Mouse (Mus musculus) CD4-positive, CD25-positive, alpha-beta regulatory T cell, adult 2 months (primary cell): ENCODE data around the gene Ahcyl2.

Source experiments
- DNase-seq: peaks from one replicate; pipeline ENCODE4 v3.0.0-alpha.2; 2012; ENCODE audit warnings: low read depth, low spot score

Ahcyl2 gene

DNA sequence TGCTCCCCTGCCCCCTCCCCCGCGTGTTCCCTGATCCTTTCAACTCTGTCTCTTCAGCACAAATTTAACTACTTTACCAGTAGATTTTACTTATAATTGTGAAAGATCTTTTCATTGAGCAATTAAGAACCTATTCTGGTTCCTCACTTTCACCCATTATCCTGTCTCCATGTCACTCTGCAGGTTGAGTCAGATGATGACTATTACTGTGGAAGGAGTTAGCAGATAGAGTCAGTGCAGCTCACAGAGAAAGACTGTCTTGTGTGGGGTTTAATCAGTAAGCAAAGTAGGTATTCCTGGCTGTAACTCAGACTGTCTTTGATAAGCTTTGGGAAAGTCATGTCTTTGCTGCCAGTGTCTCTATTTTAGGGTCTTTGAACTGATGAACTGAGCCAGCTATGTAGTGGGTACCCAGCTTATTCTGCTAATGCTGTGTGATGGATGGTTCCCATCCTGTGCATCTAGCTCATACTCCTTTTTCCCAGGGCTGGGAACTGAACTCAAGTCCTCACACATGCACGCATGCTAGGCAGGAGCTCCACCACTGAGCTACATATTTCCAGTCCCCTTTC, 135.6 kb downstream of the Ahcyl2 start:
- DNase-seq: no peak

DNA sequence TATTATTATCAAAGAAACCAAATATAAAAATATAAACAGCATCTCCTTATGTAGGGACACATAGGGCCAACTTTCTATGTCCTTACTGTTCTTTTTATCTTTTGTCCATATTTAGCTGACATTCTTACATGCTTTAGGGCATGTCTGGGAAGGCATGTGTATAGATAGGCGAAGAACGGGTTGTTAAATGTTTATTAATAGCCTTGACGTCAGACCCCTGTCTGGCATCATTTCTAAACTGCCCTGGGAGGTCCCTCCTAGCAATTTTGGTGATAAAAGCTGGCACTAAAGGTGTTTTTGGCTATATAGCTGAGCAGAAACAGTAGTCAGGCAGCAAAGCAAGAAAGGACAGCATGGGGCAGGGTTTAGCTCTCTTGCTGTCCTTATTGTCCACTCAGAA, 136.5 kb downstream of the Ahcyl2 start:
- DNase-seq: no peak

- DNase-seq: no peak
Observed at GRCm38 (mm10) chr6:29910631-29911030, 142.8 kb downstream of the Ahcyl2 start.

DNA sequence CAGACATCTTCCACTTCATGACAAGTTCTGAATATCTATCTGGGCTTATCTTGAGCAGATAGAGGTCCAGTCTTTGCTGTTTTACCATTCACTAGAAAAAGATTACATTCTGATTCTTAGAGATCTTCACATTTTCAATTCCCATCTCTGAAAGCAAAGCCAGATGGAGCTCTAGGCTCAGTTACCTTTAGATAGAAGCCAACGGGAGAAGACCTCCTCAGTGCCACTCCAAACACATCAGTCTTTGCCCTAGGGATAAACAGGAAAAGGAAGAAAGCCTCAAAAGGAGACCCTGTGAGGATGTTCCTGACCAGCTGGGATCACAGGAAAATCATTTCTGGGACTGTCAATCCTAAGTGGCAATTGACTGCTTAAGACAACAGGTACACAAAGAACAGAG, 145.9 kb downstream of the Ahcyl2 start:
- DNase-seq: no peak

DNA sequence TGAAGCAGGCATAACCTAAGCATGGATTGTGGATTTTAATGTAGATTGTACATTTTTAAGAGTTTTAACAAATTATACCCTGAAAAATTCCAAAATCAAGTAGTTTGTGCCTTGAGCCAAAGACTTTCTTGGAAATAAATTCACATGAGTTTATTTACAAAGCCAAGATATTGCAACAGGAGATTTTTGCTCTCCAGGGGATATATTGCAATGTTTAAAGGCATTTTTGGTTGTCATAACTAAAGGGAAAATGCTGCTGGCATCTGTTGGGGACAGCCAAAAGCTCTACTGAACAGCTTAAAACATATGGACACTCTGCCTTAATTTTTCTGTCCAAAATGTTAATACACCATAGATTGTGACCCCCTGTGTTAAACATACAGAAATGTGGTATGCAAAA, 146.3 kb downstream of the Ahcyl2 start:
- no peak for DNase-seq

DNA sequence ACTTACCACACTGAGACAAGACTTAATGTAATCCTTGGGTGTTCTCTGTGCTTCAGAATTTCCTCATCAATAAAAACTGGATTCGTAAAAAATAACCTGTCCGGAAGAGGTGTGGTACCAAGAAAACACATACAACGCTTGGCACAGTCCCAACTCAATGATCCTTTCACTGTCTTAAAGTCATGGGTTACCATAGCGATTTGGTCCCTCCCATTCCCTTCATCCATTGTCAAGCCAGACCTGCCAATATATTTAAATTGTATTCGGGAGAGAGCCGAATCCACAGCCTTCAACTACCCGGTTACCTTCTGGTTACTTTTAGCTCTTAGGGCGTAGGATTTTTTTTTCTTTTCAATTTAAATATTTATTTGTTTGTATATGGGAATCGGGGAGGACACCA, 148.0 kb downstream of the Ahcyl2 start:
- DNase-seq: no peak

DNA sequence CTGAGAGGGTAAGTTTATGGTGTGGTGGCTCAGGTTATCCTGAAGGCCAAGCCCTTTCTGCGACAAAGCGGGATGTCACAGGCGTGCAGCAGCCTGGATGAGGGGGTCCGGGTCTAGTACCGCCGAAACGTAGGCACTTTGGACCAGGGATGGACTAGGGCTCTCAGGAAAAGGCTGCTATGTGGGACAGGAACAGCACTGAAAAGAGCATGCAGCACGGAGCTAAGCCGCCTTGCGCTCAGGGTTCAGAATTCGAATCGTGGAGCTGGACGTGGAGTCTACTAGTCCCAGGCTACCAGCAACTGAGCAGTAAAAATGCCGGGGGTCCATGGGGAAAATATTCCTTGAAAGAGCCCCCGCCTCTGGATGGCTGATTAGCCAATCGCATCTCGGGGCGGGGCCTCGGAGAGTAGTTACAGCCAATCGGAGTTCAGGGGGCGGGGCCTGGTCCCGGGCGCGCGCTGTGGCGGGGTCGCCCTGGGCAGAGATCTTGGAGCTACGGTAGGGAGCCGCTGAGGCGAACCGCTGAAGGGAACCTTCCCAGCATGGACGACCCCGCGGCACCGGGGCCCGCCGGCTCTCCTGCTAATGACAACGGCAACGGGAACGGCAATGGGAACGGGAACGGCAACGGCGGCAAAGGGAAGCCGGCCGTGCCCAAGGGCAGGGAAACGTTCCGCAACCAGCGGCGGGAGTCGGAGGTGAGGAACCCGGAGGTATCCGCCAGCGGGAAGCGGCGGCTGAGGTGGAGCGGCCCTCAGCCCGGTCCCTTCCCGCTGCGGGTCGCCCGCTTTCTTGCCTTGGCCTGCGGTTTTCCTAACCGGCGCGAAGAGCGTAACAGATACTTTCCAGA, 148.9 kb downstream of the Ahcyl2 start, which contains the start of gene Strip2:
Strip2 (plus strand) TSS at position 483 of the 853 bp plus-strand sequence.
- DNase-seq: peak; percentile 87

DNA sequence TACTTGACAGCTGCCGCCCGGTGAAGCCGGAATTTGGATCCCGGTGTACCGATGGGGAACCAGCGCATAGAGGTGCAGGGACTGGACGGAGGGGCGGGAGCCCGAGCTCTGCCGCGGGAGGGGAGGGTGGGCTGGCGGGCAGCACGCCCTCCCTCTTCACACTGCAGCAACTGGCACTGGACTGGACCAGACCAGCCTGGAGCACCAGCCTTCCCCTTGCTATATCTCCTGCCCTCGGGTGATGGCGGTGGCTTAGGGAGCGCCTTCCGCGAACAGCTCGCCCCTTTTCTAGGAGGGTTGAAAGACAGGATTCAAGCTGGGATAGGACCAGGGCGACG, 149.5 kb downstream of the Ahcyl2 start:
- no peak for DNase-seq

GRCm38 (mm10) chr6:29917947-29918346, 150.1 kb downstream of the Ahcyl2 start:
- peak; percentile 7 for DNase-seq

- no peak for DNase-seq
Observed at GRCm38 (mm10) chr6:29923501-29923900, 155.7 kb downstream of the Ahcyl2 start.

GRCm38 (mm10) chr6:29925594-29926219, 157.9 kb downstream of the Ahcyl2 start:
- no peak for DNase-seq

- DNase-seq: no peak
Observed at GRCm38 (mm10) chr6:29930087-29930486, 162.3 kb downstream of the Ahcyl2 start.

GRCm38 (mm10) chr6:29930665-29931064, 162.9 kb downstream of the Ahcyl2 start:
- no peak for DNase-seq

DNA sequence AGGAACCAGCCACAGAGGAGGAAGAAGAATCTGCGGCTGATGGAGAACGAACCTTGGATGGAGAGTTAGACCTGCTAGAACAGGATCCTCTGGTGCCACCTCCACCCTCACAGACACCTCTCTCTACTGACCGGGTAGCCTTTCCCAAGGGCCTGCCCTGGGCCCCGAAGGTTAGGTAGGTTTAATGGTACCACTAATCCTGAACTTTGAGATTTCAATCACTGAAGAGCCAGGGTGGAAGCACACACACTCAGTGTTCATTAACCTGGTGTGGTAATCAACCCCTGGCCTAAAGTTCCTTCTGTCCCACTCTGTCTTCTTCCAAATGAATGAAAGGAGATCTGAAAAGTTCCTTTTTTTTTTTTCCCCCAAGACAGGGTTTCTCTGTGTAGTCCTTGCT, 163.4 kb downstream of the Ahcyl2 start:
- no peak for DNase-seq

DNA sequence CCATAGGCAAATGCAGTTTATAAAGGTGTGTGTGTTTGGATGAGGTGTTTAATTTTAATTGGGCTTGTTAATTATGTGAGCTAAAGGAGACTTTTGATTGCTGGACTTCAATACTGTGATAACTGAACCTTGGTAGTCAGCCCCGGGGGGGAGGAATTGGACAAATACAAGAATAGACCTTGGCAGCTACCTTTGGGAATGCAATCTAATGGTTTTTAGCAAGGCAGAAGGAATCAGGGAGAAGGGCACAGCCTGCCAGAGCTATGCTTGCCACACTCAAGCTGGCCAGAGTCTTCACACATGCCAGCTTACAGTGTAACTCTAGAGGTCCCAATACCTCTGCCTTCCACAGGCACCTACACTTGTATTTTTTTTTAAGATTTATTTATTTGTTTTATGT, 167.9 kb downstream of the Ahcyl2 start:
- DNase-seq: no peak

- no peak for DNase-seq
Observed at GRCm38 (mm10) chr6:29940428-29940827, 172.6 kb downstream of the Ahcyl2 start.

- DNase-seq: no peak
Observed at GRCm38 (mm10) chr6:29941036-29941435, 173.2 kb downstream of the Ahcyl2 start.

GRCm38 (mm10) chr6:29944465-29944864, 176.7 kb downstream of the Ahcyl2 start:
- no peak for DNase-seq

GRCm38 (mm10) chr6:29946568-29946967, 178.8 kb downstream of the Ahcyl2 start:
- DNase-seq: peak; percentile 41

DNA sequence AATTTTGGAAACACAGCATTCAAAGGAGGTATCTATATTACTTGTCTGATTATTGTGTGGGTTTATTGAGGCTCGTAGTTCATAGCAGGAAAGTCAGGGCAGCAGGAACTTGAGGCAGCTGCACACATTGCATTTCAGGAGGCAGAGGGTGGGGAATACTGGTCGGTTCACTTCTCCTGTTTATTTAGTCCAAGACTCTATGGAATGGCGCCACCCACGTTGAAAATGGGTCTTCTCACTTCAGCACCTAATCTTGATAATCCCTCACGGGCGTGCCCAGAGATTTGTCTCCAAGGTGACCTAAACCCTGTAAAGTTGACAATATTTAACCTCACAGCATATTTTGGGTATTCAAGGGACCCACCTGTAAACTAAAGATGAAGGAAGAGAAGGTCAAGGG, 180.0 kb downstream of the Ahcyl2 start:
- no peak for DNase-seq

DNA sequence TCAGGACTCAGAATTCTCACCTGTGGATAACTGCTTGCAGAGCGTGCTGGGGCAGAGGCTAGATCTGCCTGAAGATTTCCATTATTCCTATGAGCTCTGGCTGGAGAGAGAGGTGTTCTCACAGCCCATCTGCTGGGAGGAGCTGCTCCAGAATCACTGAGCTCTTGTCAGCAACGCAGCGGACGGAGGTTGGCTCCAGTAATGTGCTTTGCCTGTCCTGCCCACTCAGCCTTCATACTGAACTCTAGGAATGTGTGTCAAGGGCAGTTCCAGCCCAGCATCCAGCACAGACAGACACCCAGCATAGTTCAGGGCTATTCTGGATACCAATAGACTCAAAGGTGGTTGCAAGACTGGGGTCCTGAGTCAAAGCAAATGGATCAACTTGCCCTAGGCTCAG, 188.9 kb downstream of the Ahcyl2 start:
- DNase-seq: no peak

DNA sequence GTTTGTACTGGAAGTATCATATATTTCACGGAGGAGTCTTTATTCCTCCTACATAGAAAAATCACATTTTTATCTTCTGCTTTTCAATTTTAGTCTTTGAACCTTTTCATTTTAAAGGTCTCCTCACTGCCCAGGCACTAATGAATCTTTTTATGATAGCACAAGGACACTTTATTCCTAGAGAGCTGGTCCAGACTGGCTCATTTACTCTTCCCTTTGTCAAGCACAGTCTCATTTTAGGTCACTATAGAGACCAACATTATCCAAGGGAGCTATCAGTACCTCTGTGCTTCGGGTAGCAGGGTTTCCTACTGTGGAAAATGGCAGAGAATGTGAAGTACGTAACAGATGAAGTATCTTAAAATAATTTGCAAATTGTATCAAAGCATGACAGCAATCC, 190.9 kb downstream of the Ahcyl2 start:
- no peak for DNase-seq

- DNase-seq: no peak
Observed at GRCm38 (mm10) chr6:29961081-29961480, 193.3 kb downstream of the Ahcyl2 start.
